Mouse (Mus musculus): ENCODE data around the gene Cops9.

Cops9 gene

GRCm38 (mm10) chr1:92596019-92596418 is 45.8 kb downstream of the Cops9 start:
- DNase-seq (ENCODE audit: low read depth), result no peak

- DNase-seq (ENCODE audit: low read depth), result no peak
Measured at GRCm38 (mm10) chr1:92594111-92594510, 47.7 kb downstream of the Cops9 start, which contains the start of gene Olfr1411. TSS of gene Olfr1411 (plus strand) at chr1:92594411.
